Mouse (Mus musculus): ENCODE data around the gene Hvcn1. TPM values are rescaled to one million over a fixed set of nuclear protein-coding genes. Genes with fewer than 3 reads are reported as not detected.

Gene Hvcn1
- polyA plus RNA-seq, 2 experiments: 1.3 to 1.6 TPM

GRCm38 (mm10) chr5:122233695-122234094, 27.1 kb downstream of the Hvcn1 start:
- Histone ChIP-seq H3K27me3 (ENCODE audit: control insufficient read depth, insufficient read depth, low read length) (no peaks in the 10 kb centered on the region), H3K9me3 (ENCODE audit: control insufficient read depth, low read length) (no peaks in the 10 kb centered on the region), H3K4me1 (replicated peaks; ENCODE audit: control insufficient read depth in 2 of 2, insufficient read depth in 2 of 2, low read length in 1 of 2) (no peaks in the 10 kb centered on the region), H3K36me3 (replicated peaks; ENCODE audit: control insufficient read depth, insufficient read depth, low read depth) (no peaks in the 10 kb centered on the region), H3K4me2 (ENCODE audit: low read depth) (no peak overlapping the region), H3K27ac (no peak overlapping the region), H3K4me3 (ENCODE audit: insufficient read depth in 1 of 2, low read depth in 2 of 2, low read length in 2 of 2) (no peak overlapping the region), H3K9ac (replicated peaks) (no peak overlapping the region)
- no peak; the same call in 1 of the 2 replicates for ATAC-seq (ENCODE audit: insufficient read depth)
- no peak for DNase-seq (ENCODE audit: low read depth in 3 of 3, low spot score in 3 of 3)
- 26% methylated on average over 12 of the region's 12 CpGs for WGBS (ENCODE audit: insufficient replicate concordance)
- TF ChIP-seq CTCF (IDR thresholded peaks at IDR 0.05; ENCODE audit: low read depth) (no peak), EP300 (IDR thresholded peaks at IDR 0.05; ENCODE audit: low read depth) (no peak)

- no peaks in the 10 kb centered on the region for H3K27me3 ChIP-seq (ENCODE audit: control insufficient read depth, insufficient read depth, low read length)
- no peak overlapping the region for H3K4me2 ChIP-seq (ENCODE audit: low read depth)
- DNase-seq (ENCODE audit: low read depth in 3 of 3, low spot score in 3 of 3) (no peak), ATAC-seq (ENCODE audit: insufficient read depth) (no peak)
- H3K36me3 ChIP-seq (replicated peaks; ENCODE audit: control insufficient read depth, insufficient read depth, low read depth): no peaks in the 10 kb centered on the region
- no peaks in the 10 kb centered on the region for H3K9me3 ChIP-seq (ENCODE audit: control insufficient read depth, low read length)
- no peak overlapping the region for H3K9ac ChIP-seq (replicated peaks)
- TF ChIP-seq EP300 (IDR thresholded peaks at IDR 0.05; ENCODE audit: low read depth) (no peak), CTCF (IDR thresholded peaks at IDR 0.05; ENCODE audit: low read depth) (no peak)
- H3K4me1 ChIP-seq (replicated peaks; ENCODE audit: control insufficient read depth in 2 of 2, insufficient read depth in 2 of 2, low read length in 1 of 2): no peaks in the 10 kb centered on the region
- WGBS (ENCODE audit: insufficient replicate concordance): 19% methylated on average over 9 of the region's 9 CpGs
- H3K4me3 ChIP-seq (ENCODE audit: insufficient read depth in 1 of 2, low read depth in 2 of 2, low read length in 2 of 2): no peak overlapping the region
- H3K27ac ChIP-seq: no peak overlapping the region
Measured at GRCm38 (mm10) chr5:122234319-122235195, 28.0 kb downstream of the Hvcn1 start.

GRCm38 (mm10) chr5:122235196-122235836, 28.7 kb downstream of the Hvcn1 start:
- H3K4me3 ChIP-seq (ENCODE audit: insufficient read depth in 1 of 2, low read depth in 2 of 2, low read length in 2 of 2): no peak overlapping the region
- H3K4me1 ChIP-seq (replicated peaks; ENCODE audit: control insufficient read depth in 2 of 2, insufficient read depth in 2 of 2, low read length in 1 of 2): no peaks in the 10 kb centered on the region
- H3K9ac ChIP-seq (replicated peaks): no peak overlapping the region
- DNase-seq (ENCODE audit: low read depth in 3 of 3, low spot score in 3 of 3): no peak
- no peaks in the 10 kb centered on the region for H3K9me3 ChIP-seq (ENCODE audit: control insufficient read depth, low read length)
- 18% methylated on average over 9 of the region's 9 CpGs for WGBS (ENCODE audit: insufficient replicate concordance)
- H3K36me3 ChIP-seq (replicated peaks; ENCODE audit: control insufficient read depth, insufficient read depth, low read depth): no peaks in the 10 kb centered on the region
- no peak overlapping the region for H3K4me2 ChIP-seq (ENCODE audit: low read depth)
- no peaks in the 10 kb centered on the region for H3K27me3 ChIP-seq (ENCODE audit: control insufficient read depth, insufficient read depth, low read length)
- ATAC-seq (ENCODE audit: insufficient read depth): no peak
- H3K27ac ChIP-seq: no peak overlapping the region
- TF ChIP-seq EP300 (IDR thresholded peaks at IDR 0.05; ENCODE audit: low read depth): no peak
- TF ChIP-seq CTCF (IDR thresholded peaks at IDR 0.05; ENCODE audit: low read depth): no peak

GRCm38 (mm10) chr5:122237200-122237599, 30.6 kb downstream of the Hvcn1 start:
- TF ChIP-seq CTCF (IDR thresholded peaks at IDR 0.05; ENCODE audit: low read depth): no peak
- TF ChIP-seq EP300 (IDR thresholded peaks at IDR 0.05; ENCODE audit: low read depth): no peak
- Histone ChIP-seq H3K9ac (replicated peaks) (no peak overlapping the region), H3K9me3 (ENCODE audit: control insufficient read depth, low read length) (no peaks in the 10 kb centered on the region), H3K4me3 (ENCODE audit: insufficient read depth in 1 of 2, low read depth in 2 of 2, low read length in 2 of 2) (no peak overlapping the region), H3K4me2 (ENCODE audit: low read depth) (no peak overlapping the region), H3K27me3 (ENCODE audit: control insufficient read depth, insufficient read depth, low read length) (no peaks in the 10 kb centered on the region), H3K4me1 (replicated peaks; ENCODE audit: control insufficient read depth in 2 of 2, insufficient read depth in 2 of 2, low read length in 1 of 2) (no peaks in the 10 kb centered on the region), H3K36me3 (replicated peaks; ENCODE audit: control insufficient read depth, insufficient read depth, low read depth) (no peaks in the 10 kb centered on the region), H3K27ac (no peak overlapping the region)
- 57% methylated on average over 5 of the region's 5 CpGs for WGBS (ENCODE audit: insufficient replicate concordance)
- ATAC-seq (ENCODE audit: insufficient read depth) (no peak), DNase-seq (ENCODE audit: low read depth in 3 of 3, low spot score in 3 of 3) (no peak)

- Histone ChIP-seq H3K27me3 (ENCODE audit: control insufficient read depth, insufficient read depth, low read length) (no peaks in the 10 kb centered on the region), H3K36me3 (replicated peaks; ENCODE audit: control insufficient read depth, insufficient read depth, low read depth) (no peaks in the 10 kb centered on the region), H3K4me1 (replicated peaks; ENCODE audit: control insufficient read depth in 2 of 2, insufficient read depth in 2 of 2, low read length in 1 of 2) (no peaks in the 10 kb centered on the region), H3K27ac (no peak overlapping the region), H3K9ac (replicated peaks) (no peak overlapping the region), H3K4me2 (ENCODE audit: low read depth) (no peak overlapping the region), H3K9me3 (ENCODE audit: control insufficient read depth, low read length) (no peaks in the 10 kb centered on the region), H3K4me3 (ENCODE audit: insufficient read depth in 1 of 2, low read depth in 2 of 2, low read length in 2 of 2) (no peak overlapping the region)
- no peak for TF ChIP-seq EP300 (IDR thresholded peaks at IDR 0.05; ENCODE audit: low read depth)
- no peak for TF ChIP-seq CTCF (IDR thresholded peaks at IDR 0.05; ENCODE audit: low read depth)
- DNase-seq (ENCODE audit: low read depth in 3 of 3, low spot score in 3 of 3): no peak
- ATAC-seq (ENCODE audit: insufficient read depth): no peak
- 65% methylated on average over 7 of the region's 7 CpGs for WGBS (ENCODE audit: insufficient replicate concordance)
Measured at GRCm38 (mm10) chr5:122239618-122240017, 33.0 kb downstream of the Hvcn1 start.
